Mouse (Mus musculus): ENCODE data around the gene Lekr1.

GRCm38 (mm10) chr3:65818597-65818996 lies 152.6 kb downstream of the Lekr1 start:
- TF ChIP-seq POLR2A (IDR thresholded peaks at IDR 0.05; ENCODE audit: borderline replicate concordance, extremely low read depth, insufficient read depth, insufficient read length, poor library complexity, severe bottlenecking) (no peak), CTCF (IDR thresholded peaks at IDR 0.05; ENCODE audit: borderline replicate concordance, extremely low read depth, insufficient read depth, insufficient read length) (no peak)
